In genomic region chr9:29016879-29017278, GRCm38 (mm10) we compare ENCODE assay signal across 28 mouse cellular contexts.
"Had no signal": no experiment of that assay in that cellular context is flagged by ENCODE, and none has a peak within 500 bp of the region (broad histone marks: within the 10 kb centered on the region; RNA-seq: fewer than 3 reads in every experiment).

No protein-coding gene starts in this region.

- H3K27me3 ChIP-seq: heart, embryonic 12.5 days; hindbrain, embryonic 12.5 days; intestine, embryonic 15.5 days; limb, embryonic 12.5 days; liver, embryonic 13.5 days; liver, embryonic 15.5 days had no signal

- H3K4me2 ChIP-seq: heart, embryonic 12.5 days; hindbrain, embryonic 12.5 days; hindbrain, embryonic 14.5 days; intestine, embryonic 15.5 days; limb, embryonic 12.5 days; liver, embryonic 11.5 days; liver, embryonic 13.5 days; liver, embryonic 15.5 days had no signal

- H3K9me3 ChIP-seq: heart, embryonic 10.5 days; heart, embryonic 12.5 days; hindbrain, embryonic 10.5 days; hindbrain, embryonic 12.5 days; intestine, embryonic 15.5 days; limb, embryonic 10.5 days; limb, embryonic 12.5 days; liver, embryonic 13.5 days had no signal

- H3K4me3 ChIP-seq: gastrocnemius, adult 2 months; heart, embryonic 10.5 days; heart, embryonic 12.5 days; hindbrain, embryonic 10.5 days; hindbrain, embryonic 12.5 days; intestine, embryonic 15.5 days; layer of hippocampus, adult 2 months; left cerebral cortex, adult 2 months; limb, embryonic 10.5 days; limb, embryonic 12.5 days; liver, embryonic 13.5 days; liver, embryonic 15.5 days had no signal

- H3K36me3 ChIP-seq: heart, embryonic 10.5 days; heart, embryonic 12.5 days; hindbrain, embryonic 10.5 days; hindbrain, embryonic 12.5 days; intestine, embryonic 15.5 days; limb, embryonic 10.5 days; limb, embryonic 12.5 days; liver, embryonic 13.5 days; liver, embryonic 15.5 days had no signal

- H3K27ac ChIP-seq: gastrocnemius, adult 2 months; heart, embryonic 10.5 days; hindbrain, embryonic 10.5 days; hindbrain, embryonic 12.5 days; hindbrain, embryonic 14.5 days; intestine, embryonic 15.5 days; layer of hippocampus, adult 2 months; limb, embryonic 10.5 days; limb, embryonic 12.5 days; liver, embryonic 13.5 days; liver, embryonic 15.5 days had no signal

- H3K4me1 ChIP-seq: hindbrain, embryonic 12.5 days; intestine, embryonic 15.5 days; limb, embryonic 10.5 days; limb, embryonic 12.5 days; liver, embryonic 13.5 days; liver, embryonic 15.5 days had no signal

- DNase-seq: gastrocnemius, adult 2 months; gastrocnemius, postnatal 10 days; gastrocnemius, postnatal 25 days; heart, adult 18-20 months; heart, postnatal 10 days; heart, postnatal 4 days; kidney, adult 18-20 months; kidney, adult 8-10 months; kidney, postnatal 10 days; kidney, postnatal 25 days; kidney, postnatal 4 days; liver; liver, embryonic 13.5 days had no signal

- ATAC-seq: hindbrain, embryonic 16.5 days; inflammation-experienced regulatory T-cells, adult 6 months; intestine, embryonic 15.5 days; intestine, postnatal 0 days had no signal

- H3K9ac ChIP-seq: heart, embryonic 12.5 days; hindbrain, embryonic 12.5 days; hindbrain, embryonic 14.5 days; intestine, embryonic 15.5 days; limb, embryonic 12.5 days; liver, embryonic 13.5 days; liver, embryonic 15.5 days had no signal
